Mouse (Mus musculus): Measurements from ENCODE around the gene Dennd1a. TPM values are rescaled to one million over a fixed set of nuclear protein-coding genes. Genes with fewer than 3 reads are reported as not detected.

The Dennd1a gene
- total RNA-seq, 1 experiment from 2014 or later: 20.8 TPM

- no peak for ATAC-seq (replicated peaks in 1 of 2; ENCODE audit: insufficient read depth in 1 of 2, low FRiP score in 2 of 2, low TSS enrichment in 1 of 2, low read depth in 1 of 2, poor library complexity in 2 of 2, severe bottlenecking in 2 of 2)
Measured at GRCm38 (mm10) chr2:38048996-38049395, 238.2 kb downstream of the Dennd1a start.

GRCm38 (mm10) chr2:38045286-38045685, 241.9 kb downstream of the Dennd1a start:
- no peak for ATAC-seq (replicated peaks in 1 of 2; ENCODE audit: insufficient read depth in 1 of 2, low FRiP score in 2 of 2, low TSS enrichment in 1 of 2, low read depth in 1 of 2, poor library complexity in 2 of 2, severe bottlenecking in 2 of 2)

- ATAC-seq (replicated peaks in 1 of 2; ENCODE audit: insufficient read depth in 1 of 2, low FRiP score in 2 of 2, low TSS enrichment in 1 of 2, low read depth in 1 of 2, poor library complexity in 2 of 2, severe bottlenecking in 2 of 2): no peak
Measured at GRCm38 (mm10) chr2:38040845-38041244, 246.3 kb downstream of the Dennd1a start.

GRCm38 (mm10) chr2:38039621-38040020, 247.6 kb downstream of the Dennd1a start:
- no peak for ATAC-seq (replicated peaks in 1 of 2; ENCODE audit: insufficient read depth in 1 of 2, low FRiP score in 2 of 2, low TSS enrichment in 1 of 2, low read depth in 1 of 2, poor library complexity in 2 of 2, severe bottlenecking in 2 of 2)

- no peak for ATAC-seq (replicated peaks in 1 of 2; ENCODE audit: insufficient read depth in 1 of 2, low FRiP score in 2 of 2, low TSS enrichment in 1 of 2, low read depth in 1 of 2, poor library complexity in 2 of 2, severe bottlenecking in 2 of 2)
Measured at GRCm38 (mm10) chr2:38028317-38028716, 258.9 kb downstream of the Dennd1a start.

GRCm38 (mm10) chr2:38025615-38026014, 261.6 kb downstream of the Dennd1a start:
- no peak for ATAC-seq (replicated peaks in 1 of 2; ENCODE audit: insufficient read depth in 1 of 2, low FRiP score in 2 of 2, low TSS enrichment in 1 of 2, low read depth in 1 of 2, poor library complexity in 2 of 2, severe bottlenecking in 2 of 2)

- no peak for ATAC-seq (replicated peaks in 1 of 2; ENCODE audit: insufficient read depth in 1 of 2, low FRiP score in 2 of 2, low TSS enrichment in 1 of 2, low read depth in 1 of 2, poor library complexity in 2 of 2, severe bottlenecking in 2 of 2)
Measured at GRCm38 (mm10) chr2:38023741-38024130, 263.5 kb downstream of the Dennd1a start.

- no peak for ATAC-seq (replicated peaks in 1 of 2; ENCODE audit: insufficient read depth in 1 of 2, low FRiP score in 2 of 2, low TSS enrichment in 1 of 2, low read depth in 1 of 2, poor library complexity in 2 of 2, severe bottlenecking in 2 of 2)
Measured at GRCm38 (mm10) chr2:38023054-38023740, 264.0 kb downstream of the Dennd1a start.

- ATAC-seq (replicated peaks in 1 of 2; ENCODE audit: insufficient read depth in 1 of 2, low FRiP score in 2 of 2, low TSS enrichment in 1 of 2, low read depth in 1 of 2, poor library complexity in 2 of 2, severe bottlenecking in 2 of 2): no peak
Measured at GRCm38 (mm10) chr2:38021166-38021565, 266.0 kb downstream of the Dennd1a start.

GRCm38 (mm10) chr2:38014702-38015101, 272.5 kb downstream of the Dennd1a start:
- no peak for ATAC-seq (replicated peaks in 1 of 2; ENCODE audit: insufficient read depth in 1 of 2, low FRiP score in 2 of 2, low TSS enrichment in 1 of 2, low read depth in 1 of 2, poor library complexity in 2 of 2, severe bottlenecking in 2 of 2)

GRCm38 (mm10) chr2:38013839-38014365, 273.3 kb downstream of the Dennd1a start:
- ATAC-seq (replicated peaks in 1 of 2; ENCODE audit: insufficient read depth in 1 of 2, low FRiP score in 2 of 2, low TSS enrichment in 1 of 2, low read depth in 1 of 2, poor library complexity in 2 of 2, severe bottlenecking in 2 of 2): no peak

GRCm38 (mm10) chr2:38007238-38007637, 280.0 kb downstream of the Dennd1a start:
- ATAC-seq (replicated peaks in 1 of 2; ENCODE audit: insufficient read depth in 1 of 2, low FRiP score in 2 of 2, low TSS enrichment in 1 of 2, low read depth in 1 of 2, poor library complexity in 2 of 2, severe bottlenecking in 2 of 2): no peak

GRCm38 (mm10) chr2:38003183-38003680, 284.0 kb downstream of the Dennd1a start:
- no peak for ATAC-seq (replicated peaks in 1 of 2; ENCODE audit: insufficient read depth in 1 of 2, low FRiP score in 2 of 2, low TSS enrichment in 1 of 2, low read depth in 1 of 2, poor library complexity in 2 of 2, severe bottlenecking in 2 of 2)

- ATAC-seq (replicated peaks in 1 of 2; ENCODE audit: insufficient read depth in 1 of 2, low FRiP score in 2 of 2, low TSS enrichment in 1 of 2, low read depth in 1 of 2, poor library complexity in 2 of 2, severe bottlenecking in 2 of 2): no peak; a peak in 1 of 4 replicates
Measured at GRCm38 (mm10) chr2:38001004-38001403, 286.2 kb downstream of the Dennd1a start.

GRCm38 (mm10) chr2:37997966-37998365, 289.2 kb downstream of the Dennd1a start:
- ATAC-seq (replicated peaks in 1 of 2; ENCODE audit: insufficient read depth in 1 of 2, low FRiP score in 2 of 2, low TSS enrichment in 1 of 2, low read depth in 1 of 2, poor library complexity in 2 of 2, severe bottlenecking in 2 of 2): no peak

GRCm38 (mm10) chr2:37989091-37989490, 298.1 kb downstream of the Dennd1a start:
- ATAC-seq (replicated peaks in 1 of 2; ENCODE audit: insufficient read depth in 1 of 2, low FRiP score in 2 of 2, low TSS enrichment in 1 of 2, low read depth in 1 of 2, poor library complexity in 2 of 2, severe bottlenecking in 2 of 2): no peak

GRCm38 (mm10) chr2:37988301-37988700, 298.9 kb downstream of the Dennd1a start:
- no peak for ATAC-seq (replicated peaks in 1 of 2; ENCODE audit: insufficient read depth in 1 of 2, low FRiP score in 2 of 2, low TSS enrichment in 1 of 2, low read depth in 1 of 2, poor library complexity in 2 of 2, severe bottlenecking in 2 of 2)

GRCm38 (mm10) chr2:37985690-37986222, 301.4 kb downstream of the Dennd1a start:
- ATAC-seq (replicated peaks in 1 of 2; ENCODE audit: insufficient read depth in 1 of 2, low FRiP score in 2 of 2, low TSS enrichment in 1 of 2, low read depth in 1 of 2, poor library complexity in 2 of 2, severe bottlenecking in 2 of 2): no peak

- ATAC-seq (replicated peaks in 1 of 2; ENCODE audit: insufficient read depth in 1 of 2, low FRiP score in 2 of 2, low TSS enrichment in 1 of 2, low read depth in 1 of 2, poor library complexity in 2 of 2, severe bottlenecking in 2 of 2): no peak
Measured at GRCm38 (mm10) chr2:37982714-37983113, 304.5 kb downstream of the Dennd1a start.

Measured in hematopoietic stem cell, adult 5-6 weeks (primary cell).